Mouse (Mus musculus) gastrocnemius, postnatal 36 days (tissue): ENCODE measurements around the gene Cd7. TPM values are rescaled to one million over a fixed set of nuclear protein-coding genes. Genes with fewer than 3 reads are reported as not detected.
"Not testable (repeated sequence)": the region's sequence is repeated elsewhere in the genome, so short reads cannot be mapped to it uniquely, and the experiment has no call there.

Experiments
- DNase-seq, 2 experiments: peaks; one replicate each; pipeline ENCODE4 v3.0.0; 2022
- intact Hi-C: fragments of 180-260 bp; cut with DNase I; formaldehyde crosslinking; loops from one replicate; pipeline ENCODE4 v1.15.1; 2025
- total RNA-seq, 2 experiments: library from RNA; stranded (reverse); gene quantifications; 2 replicates each; pipeline ENCODE4 v1.2.3; 2021

Cd7 gene
- total RNA-seq, 2 experiments from 2014 or later = not detected

DNA sequence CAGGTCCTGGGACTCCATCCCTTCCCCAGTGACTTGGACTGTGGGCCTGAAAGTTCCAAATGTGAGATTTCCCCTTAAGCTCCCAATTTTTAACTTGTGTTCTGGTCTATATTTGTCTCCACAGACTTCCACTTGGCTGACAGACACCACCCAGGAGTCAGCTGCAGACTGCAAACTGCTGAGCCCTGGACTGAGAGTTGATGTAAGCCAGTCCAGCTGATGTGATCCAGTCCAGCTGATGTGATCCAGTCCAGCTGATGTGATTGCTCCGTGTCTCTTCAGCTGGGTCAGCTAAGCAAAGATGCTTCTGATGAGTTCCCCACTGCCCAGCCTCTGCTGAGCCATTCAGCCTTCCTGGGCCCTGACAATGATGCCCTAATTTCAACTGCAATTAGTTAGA, 12.6 kb upstream of the Cd7 start:
- intact Hi-C loops = no loop called here
- no peak for DNase-seq

DNA sequence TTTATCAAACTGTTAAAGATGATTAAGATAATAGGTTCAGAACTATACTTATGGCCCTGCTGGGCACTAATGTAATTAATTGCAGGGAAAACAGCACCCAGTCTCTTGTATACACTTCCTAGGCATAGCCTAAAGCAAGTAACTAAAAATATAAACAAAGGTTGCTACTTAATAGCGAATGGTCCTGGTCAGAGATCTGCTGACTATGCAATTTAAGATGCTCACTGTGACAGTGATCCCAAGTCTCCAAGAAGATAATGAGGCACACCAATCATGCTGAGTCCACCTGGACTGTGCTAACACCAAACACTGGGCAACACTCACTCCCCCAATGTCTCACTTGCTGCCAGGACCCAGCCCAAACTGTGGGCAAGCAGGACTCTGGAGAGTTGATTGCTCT, 10.6 kb upstream of the Cd7 start:
- DNase-seq = no peak
- intact Hi-C loops = no loop called here

DNA sequence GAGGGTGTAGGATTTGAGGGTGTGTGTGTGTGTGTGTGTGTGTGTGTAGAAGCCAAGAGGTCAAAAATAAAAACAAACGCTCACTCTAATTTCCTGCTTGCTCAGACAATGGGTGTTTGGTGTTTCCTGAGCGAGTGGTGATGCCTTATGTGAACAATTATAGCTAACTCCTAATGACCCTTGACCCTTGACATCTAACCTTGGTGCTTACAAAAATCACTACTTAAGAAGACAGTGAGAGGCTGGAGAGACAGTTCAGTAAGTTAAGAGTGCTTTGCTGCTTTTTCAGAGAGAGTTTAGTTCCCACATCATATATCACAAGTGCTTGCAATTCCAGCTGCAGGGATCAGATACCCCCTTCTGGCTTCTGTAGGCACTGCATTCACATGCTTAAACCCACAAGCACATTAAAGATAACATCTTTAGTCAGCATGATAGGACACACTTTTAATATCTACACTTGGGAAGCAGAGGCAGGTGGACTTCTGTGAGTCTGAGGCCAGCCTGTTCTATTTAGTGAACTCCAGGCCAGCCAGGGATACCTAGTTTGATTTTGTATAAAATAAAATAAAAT, 8.7 kb upstream of the Cd7 start:
- DNase-seq = no peak
- intact Hi-C loops = no loop called here

GRCm38 (mm10) chr11:121045286-121045685, 6.1 kb upstream of the Cd7 start:
- no peak for DNase-seq
- intact Hi-C loops = no loop called here

- intact Hi-C loops = not testable (repeated sequence)
Measured at GRCm38 (mm10) chr11:121043025-121043424, 3.8 kb upstream of the Cd7 start.

GRCm38 (mm10) chr11:121042480-121042879, 3.3 kb upstream of the Cd7 start:
- intact Hi-C loops = no loop called here
- no peak for DNase-seq

More at GRCm38 (mm10) chr11:121043025-121043424, 3.8 kb upstream of the Cd7 start:
- not testable (repeated sequence) for DNase-seq

GRCm38 (mm10) chr11:121041636-121042035, 2.4 kb upstream of the Cd7 start:
- no peak for DNase-seq
- intact Hi-C loops = loop anchor here (2.0 kb wide), 1 partner anchor 135 kb away; no protein-coding TSS in a partner anchor

DNA sequence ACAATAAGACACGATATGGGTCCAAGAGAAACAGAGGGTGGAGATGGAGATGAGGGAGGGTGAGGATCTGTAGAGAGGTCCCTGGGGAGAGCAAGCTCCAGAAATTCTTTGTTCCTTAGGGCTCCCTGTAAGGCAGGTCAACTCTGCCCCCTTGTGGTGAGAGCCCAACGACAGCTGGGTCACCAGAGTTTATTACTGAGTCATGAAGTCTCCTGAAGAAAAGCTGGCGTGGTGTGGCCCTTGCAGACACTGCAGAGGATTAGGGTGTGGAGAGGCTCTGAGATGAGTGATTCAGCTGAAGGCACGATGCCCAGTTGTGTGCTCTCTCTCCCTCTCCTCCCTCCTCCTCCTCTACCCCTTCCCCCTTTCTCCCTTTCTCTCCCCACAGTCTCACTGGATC, 2.0 kb upstream of the Cd7 start:
- intact Hi-C loops = loop anchor here (2.0 kb wide), 1 partner anchor 134 kb away; no protein-coding TSS in a partner anchor
- peak; percentile 76 to 87 for DNase-seq

DNA sequence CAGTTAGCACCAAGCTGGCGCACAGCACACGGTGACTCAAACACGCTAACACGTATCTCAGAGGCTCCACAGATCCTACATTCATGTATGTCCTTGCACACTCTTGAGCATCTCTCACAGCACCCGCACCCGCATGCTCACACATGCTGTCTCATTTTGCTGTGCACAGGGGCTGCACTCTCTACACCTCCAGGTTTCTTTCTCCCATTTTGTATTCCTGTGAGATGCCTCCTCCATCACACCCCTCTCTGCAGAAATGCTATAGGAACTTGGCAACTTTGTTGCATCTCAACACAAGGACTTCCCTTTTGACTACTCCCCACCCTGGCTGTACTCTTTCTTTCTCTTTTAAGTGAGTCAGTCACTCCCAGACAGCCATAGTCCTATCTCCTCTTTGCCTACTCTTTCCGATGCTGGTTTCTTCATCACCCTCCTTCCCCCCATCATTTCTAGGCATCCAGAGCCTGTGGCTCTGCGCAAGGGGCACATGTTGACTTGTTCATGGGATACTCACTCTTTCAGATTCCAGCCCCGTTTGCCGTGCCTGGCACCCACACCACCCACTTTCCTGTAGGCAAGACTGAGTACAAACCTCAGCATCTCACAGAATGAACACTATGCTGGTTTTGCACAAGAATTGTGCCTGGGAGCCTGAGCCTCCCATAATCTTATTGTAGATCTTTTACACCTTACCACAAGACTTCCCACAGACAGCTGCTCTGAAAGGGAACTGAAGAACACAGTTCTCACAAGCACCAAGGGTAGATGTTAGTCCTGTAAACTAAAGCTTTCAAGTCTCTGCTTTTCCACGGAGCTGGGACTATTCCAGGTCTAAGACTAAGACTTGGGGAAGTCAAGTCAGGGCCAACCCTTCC, 615 bp downstream of the Cd7 start:
- DNase-seq = no peak
- intact Hi-C loops = loop anchor here (2.0 kb wide), 1 partner anchor 20 kb away; no protein-coding TSS in a partner anchor

GRCm38 (mm10) chr11:121033118-121033517, 6.1 kb downstream of the Cd7 start:
- intact Hi-C loops = no loop called here

DNA sequence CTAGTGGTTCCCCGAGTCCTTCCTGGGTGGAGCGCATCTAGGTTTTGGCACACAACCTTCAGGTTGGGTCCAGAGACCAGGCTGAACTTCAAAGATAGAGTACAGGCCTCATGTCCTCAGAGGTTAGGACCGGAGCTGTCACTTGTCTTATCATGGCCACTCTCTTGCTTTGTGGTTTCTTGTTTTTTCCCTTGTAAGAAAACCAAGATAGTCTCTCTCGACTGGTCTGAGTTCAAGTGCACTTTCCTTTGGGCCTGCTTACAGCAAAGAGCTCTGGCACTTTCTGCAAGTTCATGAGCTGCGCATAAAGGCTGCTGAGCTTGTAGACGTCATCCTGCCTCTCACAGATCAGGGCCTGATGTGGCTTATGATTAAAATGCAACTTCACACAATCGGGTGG, 12.0 kb downstream of the Cd7 start:
- DNase-seq = no peak
- intact Hi-C loops = no loop called here

More at GRCm38 (mm10) chr11:121033118-121033517, 6.1 kb downstream of the Cd7 start:
- DNase-seq = no peak

GRCm38 (mm10) chr11:121024163-121024562, 15.1 kb downstream of the Cd7 start:
- intact Hi-C loops = no loop called here
- no peak for DNase-seq

- DNase-seq = no peak
- intact Hi-C loops = loop anchor here (2.0 to 5.0 kb wide), 2 partner anchors 19 to 183 kb away; partner anchors contain the start of genes Cd7, Hexdc and Ogfod3
Measured at GRCm38 (mm10) chr11:121019501-121019900, 19.7 kb downstream of the Cd7 start.

DNA sequence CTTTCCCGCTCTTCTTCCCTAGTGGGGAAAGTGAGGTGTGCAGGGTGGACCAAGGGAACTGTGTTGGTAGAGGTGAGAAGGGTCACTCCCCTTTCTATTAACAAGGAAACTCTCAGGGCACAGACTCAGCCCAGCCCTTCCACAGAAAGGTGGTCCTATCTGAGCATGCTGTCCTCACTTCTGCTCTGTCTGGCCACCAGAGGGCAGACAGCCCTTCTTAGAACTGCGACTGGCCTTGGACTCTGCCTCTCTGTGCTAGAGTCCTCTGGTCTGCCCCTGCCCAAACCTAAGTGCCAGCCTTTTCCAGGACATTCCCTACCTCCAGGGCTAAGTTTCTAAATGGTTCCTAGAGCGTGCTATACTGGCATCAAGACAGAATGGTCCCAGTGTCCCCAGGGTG, 21.5 kb downstream of the Cd7 start:
- intact Hi-C loops = loop anchor here (2.0 to 5.0 kb wide), 2 partner anchors 21 to 185 kb away; partner anchors contain the start of genes Cd7, Hexdc and Ogfod3
- peak; percentile 38 to 49 for DNase-seq

GRCm38 (mm10) chr11:121015472-121015871, 23.7 kb downstream of the Cd7 start:
- DNase-seq = no peak
- intact Hi-C loops = loop anchor here (5.0 kb wide), 1 partner anchor 187 kb away; the partner anchor contains the start of genes Hexdc and Ogfod3

DNA sequence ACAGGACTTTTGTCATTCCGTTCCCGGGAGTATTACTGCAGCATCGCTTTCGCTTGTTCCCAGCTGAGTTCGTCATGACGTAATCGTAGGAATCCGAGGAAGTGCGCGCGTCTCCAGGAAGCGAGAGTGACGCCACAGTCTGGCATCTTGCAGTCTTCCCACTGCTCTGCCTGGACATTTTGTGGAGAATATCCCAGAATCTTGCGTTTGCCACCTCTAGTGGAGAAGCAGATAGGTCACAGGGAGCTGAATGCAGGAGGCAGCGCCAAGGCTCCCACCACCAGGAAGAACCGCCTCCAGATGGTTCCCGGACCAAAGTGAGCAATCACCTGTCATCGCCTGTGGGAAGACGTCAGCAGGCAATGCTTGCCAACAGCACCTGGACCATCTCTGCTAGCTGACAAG, 24.3 kb downstream of the Cd7 start:
- DNase-seq = no peak
- intact Hi-C loops = loop anchor here (5.0 kb wide), 1 partner anchor 187 kb away; the partner anchor contains the start of genes Hexdc and Ogfod3

GRCm38 (mm10) chr11:121013656-121014055, 25.6 kb downstream of the Cd7 start:
- intact Hi-C loops = no loop called here
- DNase-seq = no peak

- intact Hi-C loops = no loop called here
- DNase-seq = no peak
Measured at GRCm38 (mm10) chr11:121010044-121010755, 29.0 kb downstream of the Cd7 start.

- intact Hi-C loops = no loop called here
- no peak for DNase-seq
Measured at GRCm38 (mm10) chr11:121006184-121006583, 33.0 kb downstream of the Cd7 start.

DNA sequence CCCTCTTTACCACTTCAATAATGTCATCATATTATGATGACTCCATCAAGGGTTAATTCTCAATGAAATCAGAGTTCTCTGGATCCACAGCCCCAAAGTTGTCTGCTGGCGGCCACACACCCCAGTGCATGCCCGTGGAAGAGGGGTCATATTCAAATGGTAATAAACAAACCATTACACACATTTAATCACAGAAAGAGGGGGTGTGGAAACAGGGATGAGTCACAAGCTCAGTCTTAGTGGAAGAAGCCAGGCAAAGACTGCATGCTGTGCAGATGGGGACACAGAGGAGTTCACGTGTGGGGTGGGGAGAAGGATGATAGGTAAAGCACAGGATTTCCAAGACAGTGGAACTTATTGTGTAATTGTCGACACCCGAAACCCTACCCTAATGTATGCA, 34.9 kb downstream of the Cd7 start:
- DNase-seq = no peak
- intact Hi-C loops = no loop called here

- intact Hi-C loops = no loop called here
- DNase-seq = no peak
Measured at GRCm38 (mm10) chr11:121001966-121002365, 37.3 kb downstream of the Cd7 start.
